Mouse (Mus musculus) frontal cortex, postnatal 10 days (tissue): ENCODE results near the gene Sap18b.
"Not testable (repeated sequence)": the region's sequence is repeated elsewhere in the genome, so short reads cannot be mapped to it uniquely, and the experiment has no call there.

Source experiments
- DNase-seq, 2 experiments: peaks; one replicate each; pipeline ENCODE4 v3.0.0; 2022; ENCODE audit warnings: low spot score in 2 of 2, mixed read lengths in 1 of 2

The Sap18b gene

GRCm38 (mm10) chr8:95825162-95825561, at the start of gene Sap18b:
TSS of gene Sap18b (plus strand) at chr8:95825346.
- DNase-seq: not testable (repeated sequence)

- DNase-seq: no peak
These were observed 44.1 kb upstream of the Sap18b start for GRCm38 (mm10) chr8:95781085-95781484.

GRCm38 (mm10) chr8:95781775-95782174, 43.4 kb upstream of the Sap18b start:
- no peak for DNase-seq

- DNase-seq: no peak
These were observed 42.5 kb upstream of the Sap18b start for GRCm38 (mm10) chr8:95782628-95783027.

GRCm38 (mm10) chr8:95785591-95785990, 39.6 kb upstream of the Sap18b start:
- no peak for DNase-seq

- DNase-seq: not testable (repeated sequence)
These were observed 29.6 kb upstream of the Sap18b start for GRCm38 (mm10) chr8:95795333-95796061.

GRCm38 (mm10) chr8:95799117-95799516, 26.0 kb upstream of the Sap18b start:
- DNase-seq: no peak

- no peak for DNase-seq
These were observed 25.3 kb upstream of the Sap18b start for GRCm38 (mm10) chr8:95799891-95800290.

- no peak for DNase-seq
These were observed 24.8 kb upstream of the Sap18b start for GRCm38 (mm10) chr8:95800353-95800752.

GRCm38 (mm10) chr8:95801476-95802064, 23.6 kb upstream of the Sap18b start:
- no peak for DNase-seq

- DNase-seq: no peak
These were observed 22.9 kb upstream of the Sap18b start for GRCm38 (mm10) chr8:95802231-95802630.

GRCm38 (mm10) chr8:95805482-95805881, 19.7 kb upstream of the Sap18b start:
- DNase-seq: no peak

GRCm38 (mm10) chr8:95806461-95807191, 18.5 kb upstream of the Sap18b start:
- peak in 1 of 2 experiments; percentile 26 for DNase-seq

- DNase-seq: peak; percentile 98 to 99
These were observed 17.8 kb upstream of the Sap18b start, which contains the start of gene Cnot1 for GRCm38 (mm10) chr8:95807331-95807843. TSS of gene Cnot1 (minus strand) at chr8:95807464.

GRCm38 (mm10) chr8:95807861-95808260, 17.3 kb upstream of the Sap18b start:
- DNase-seq: peak; percentile 93 to 95

- no peak for DNase-seq
These were observed 16.5 kb upstream of the Sap18b start for GRCm38 (mm10) chr8:95808631-95809030.

- DNase-seq: no peak
These were observed 16.0 kb upstream of the Sap18b start for GRCm38 (mm10) chr8:95809116-95809515.

- no peak for DNase-seq
These were observed 15.0 kb upstream of the Sap18b start for GRCm38 (mm10) chr8:95810184-95810591.

GRCm38 (mm10) chr8:95816044-95816708, 9.0 kb upstream of the Sap18b start:
- DNase-seq: no peak

- DNase-seq: no peak
These were observed 7.5 kb upstream of the Sap18b start for GRCm38 (mm10) chr8:95817597-95817996.

- no peak for DNase-seq
These were observed 6.9 kb upstream of the Sap18b start for GRCm38 (mm10) chr8:95818211-95818610.

GRCm38 (mm10) chr8:95821266-95821665, 3.9 kb upstream of the Sap18b start:
- DNase-seq: no peak
